Mouse (Mus musculus) lung, postnatal 4 days (tissue): Measurements from ENCODE around the gene Cct4.

Experiments used
- DNase-seq, 2 experiments: peaks; one replicate each; pipeline ENCODE4 v3.0.0; 2021

The Cct4 gene

GRCm38 (mm10) chr11:22990393-22991126 lies at the start of gene Cct4:
TSS of gene Cct4 (plus strand) at chr11:22990519.
- peak; percentile 95 to 97 for DNase-seq

- no peak for DNase-seq
Observed at GRCm38 (mm10) chr11:22949101-22949500, 41.2 kb upstream of the Cct4 start.

- DNase-seq: no peak
Observed at GRCm38 (mm10) chr11:22950131-22950530, 40.2 kb upstream of the Cct4 start.

- DNase-seq: no peak
Observed at GRCm38 (mm10) chr11:22952668-22953067, 37.7 kb upstream of the Cct4 start.

- DNase-seq: no peak
Observed at GRCm38 (mm10) chr11:22956346-22956745, 34.0 kb upstream of the Cct4 start.

GRCm38 (mm10) chr11:22956830-22957229 lies 33.5 kb upstream of the Cct4 start:
- peak; percentile 77 to 81 for DNase-seq

GRCm38 (mm10) chr11:22957791-22958374 lies 32.4 kb upstream of the Cct4 start:
- no peak for DNase-seq

GRCm38 (mm10) chr11:22962101-22962500 lies 28.2 kb upstream of the Cct4 start:
- no peak for DNase-seq

GRCm38 (mm10) chr11:22964401-22964800 lies 25.9 kb upstream of the Cct4 start:
- no peak for DNase-seq

- DNase-seq: no peak
Observed at GRCm38 (mm10) chr11:22965503-22965902, 24.8 kb upstream of the Cct4 start.

- DNase-seq: no peak
Observed at GRCm38 (mm10) chr11:22969486-22969885, 20.8 kb upstream of the Cct4 start.

- no peak for DNase-seq
Observed at GRCm38 (mm10) chr11:22970546-22970945, 19.8 kb upstream of the Cct4 start.

GRCm38 (mm10) chr11:22971835-22972709 lies 18.2 kb upstream of the Cct4 start, which contains the start of gene Zrsr1:
TSS of gene Zrsr1 (plus strand) at chr11:22972005.
- DNase-seq: peak; percentile 65 to 73

GRCm38 (mm10) chr11:22972746-22973526 lies 17.4 kb upstream of the Cct4 start:
- DNase-seq: peak; percentile 84 to 87

- no peak for DNase-seq
Observed at GRCm38 (mm10) chr11:22973599-22973998, 16.7 kb upstream of the Cct4 start.

- DNase-seq: no peak
Observed at GRCm38 (mm10) chr11:22978215-22978614, 12.1 kb upstream of the Cct4 start.

- no peak for DNase-seq
Observed at GRCm38 (mm10) chr11:22978711-22979110, 11.6 kb upstream of the Cct4 start.

- no peak for DNase-seq
Observed at GRCm38 (mm10) chr11:22979221-22979620, 11.1 kb upstream of the Cct4 start.

- no peak for DNase-seq
Observed at GRCm38 (mm10) chr11:22981041-22981440, 9.3 kb upstream of the Cct4 start.

- DNase-seq: peak in 1 of 2 experiments; percentile 31
Observed at GRCm38 (mm10) chr11:22981543-22981950, 8.8 kb upstream of the Cct4 start.

GRCm38 (mm10) chr11:22981984-22982757 lies 8.1 kb upstream of the Cct4 start, which contains the start of the genes Gm28048 and Commd1:
TSS of gene Gm28048 (minus strand) at chr11:22982090.
TSS of gene Commd1 (minus strand) at chr11:22982382.
- peak; percentile 97 to 98 for DNase-seq

GRCm38 (mm10) chr11:22982846-22983245 lies 7.5 kb upstream of the Cct4 start:
- no peak for DNase-seq
